Mouse (Mus musculus): Measurements from ENCODE around the gene Trp73. TPM values are rescaled to one million over a fixed set of nuclear protein-coding genes. Genes with fewer than 3 reads are reported as not detected.

The Trp73 gene
- polyA plus RNA-seq, 1 experiment from 2014 or later, result 5.7 TPM

DNA sequence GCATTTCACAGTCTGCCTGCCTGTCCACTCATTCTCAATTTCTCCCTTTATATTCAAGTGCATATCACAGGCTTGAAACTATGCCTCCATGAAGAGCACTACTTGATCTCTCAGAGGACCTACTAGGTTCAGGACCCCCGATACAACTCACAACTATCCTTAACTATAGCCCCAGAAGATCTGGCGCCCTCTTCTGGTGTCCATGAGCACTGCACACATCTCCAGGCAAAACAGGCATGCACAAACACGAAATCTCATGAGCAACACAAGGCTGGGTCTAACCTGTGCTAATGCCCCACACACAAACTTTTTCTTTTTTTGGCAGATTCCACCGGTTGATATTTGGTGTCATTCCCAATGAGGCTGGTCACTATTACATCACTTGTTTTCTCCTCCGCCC lies 94.2 kb downstream of the Trp73 start:
- H3K4me1 ChIP-seq (replicated peaks; ENCODE audit: control insufficient read depth, insufficient read depth, low read length), result no peaks in the 10 kb centered on the region
- H3K4me3 ChIP-seq (replicated peaks; ENCODE audit: low read length), result no peak overlapping the region
- WGBS, result 69% methylated on average over 5 of the region's 5 CpGs
- no peak overlapping the region for H3K27ac ChIP-seq (ENCODE audit: low read length)
- no peaks in the 10 kb centered on the region for H3K9me3 ChIP-seq (ENCODE audit: control insufficient read depth, low read length)
- H3K9ac ChIP-seq (replicated peaks; ENCODE audit: low read depth, low read length), result no peak overlapping the region
- no peaks in the 10 kb centered on the region for H3K36me3 ChIP-seq (ENCODE audit: control insufficient read depth, insufficient read depth)
- H3K4me2 ChIP-seq (ENCODE audit: low read length), result no peak overlapping the region
- no peak for ATAC-seq
- H3K27me3 ChIP-seq (replicated peaks; ENCODE audit: control insufficient read depth, insufficient read depth, low read length), result no peaks in the 10 kb centered on the region

DNA sequence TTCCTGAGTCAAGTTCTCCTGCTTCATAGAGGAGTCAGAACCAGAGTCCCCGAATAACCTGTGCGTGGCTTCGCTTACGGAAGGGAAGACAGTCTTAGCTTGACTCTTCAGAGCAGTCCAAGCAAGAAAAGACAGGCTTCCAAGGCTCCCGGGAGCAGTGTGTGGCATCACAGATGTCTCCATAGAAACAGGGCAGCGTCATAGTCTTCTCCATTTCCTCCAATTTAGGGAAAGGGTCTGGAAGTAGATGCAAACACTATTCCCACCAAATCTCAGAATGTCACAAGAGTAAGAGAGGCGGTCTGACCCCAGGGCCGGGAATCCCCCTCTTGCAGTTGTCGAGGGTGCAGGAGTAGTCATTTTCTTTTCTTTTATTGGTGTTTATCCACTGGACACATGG lies 97.4 kb downstream of the Trp73 start, which contains the start of gene Ccdc27:
TSS of gene Ccdc27 (minus strand) at position 101 of the 400 bp plus-strand sequence.
- H3K4me2 ChIP-seq (ENCODE audit: low read length), result no peak within 1 kb of the TSS
- no peaks in the 10 kb centered on the region for H3K9me3 ChIP-seq (ENCODE audit: control insufficient read depth, low read length)
- no peak for ATAC-seq
- no peaks in the 10 kb centered on the region for H3K4me1 ChIP-seq (replicated peaks; ENCODE audit: control insufficient read depth, insufficient read depth, low read length)
- WGBS, result 84% methylated on average over 9 of the region's 9 CpGs
- H3K9ac ChIP-seq (replicated peaks; ENCODE audit: low read depth, low read length), result no peak within 1 kb of the TSS
- H3K27ac ChIP-seq (ENCODE audit: low read length), result no peak within 1 kb of the TSS
- no peaks in the 10 kb centered on the region for H3K36me3 ChIP-seq (ENCODE audit: control insufficient read depth, insufficient read depth)
- no peak within 1 kb of the TSS for H3K4me3 ChIP-seq (replicated peaks; ENCODE audit: low read length)
- H3K27me3 ChIP-seq (replicated peaks; ENCODE audit: control insufficient read depth, insufficient read depth, low read length), result no peaks in the 10 kb centered on the region

DNA sequence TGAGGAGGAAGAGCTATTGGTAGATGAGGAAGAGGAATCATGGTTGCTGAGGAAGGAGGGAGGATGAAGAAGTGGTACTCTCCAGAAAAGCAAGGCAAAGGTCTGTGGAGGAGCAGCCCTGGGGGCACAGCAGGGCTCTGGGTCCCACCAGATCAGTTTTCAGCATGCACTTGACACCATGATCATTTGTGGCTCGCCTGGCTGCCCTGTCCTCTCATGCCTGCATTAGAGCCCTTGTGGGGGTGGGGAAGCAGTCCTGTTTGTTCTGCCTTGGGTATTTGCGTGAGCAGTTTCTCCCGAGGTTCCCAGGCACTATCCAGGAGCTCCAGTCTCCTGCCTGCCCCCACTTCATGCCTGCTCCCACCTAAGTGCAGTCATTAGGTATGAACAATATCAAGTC lies 102.9 kb downstream of the Trp73 start:
- no peak for ATAC-seq
- 53% methylated on average over 3 of the region's 3 CpGs for WGBS
- no peak overlapping the region for H3K4me2 ChIP-seq (ENCODE audit: low read length)
- H3K4me1 ChIP-seq (replicated peaks; ENCODE audit: control insufficient read depth, insufficient read depth, low read length), result no peaks in the 10 kb centered on the region
- no peaks in the 10 kb centered on the region for H3K27me3 ChIP-seq (replicated peaks; ENCODE audit: control insufficient read depth, insufficient read depth, low read length)
- H3K27ac ChIP-seq (ENCODE audit: low read length), result no peak overlapping the region
- H3K9me3 ChIP-seq (ENCODE audit: control insufficient read depth, low read length), result no peaks in the 10 kb centered on the region
- H3K9ac ChIP-seq (replicated peaks; ENCODE audit: low read depth, low read length), result no peak overlapping the region
- no peaks in the 10 kb centered on the region for H3K36me3 ChIP-seq (ENCODE audit: control insufficient read depth, insufficient read depth)
- H3K4me3 ChIP-seq (replicated peaks; ENCODE audit: low read length), result no peak overlapping the region

DNA sequence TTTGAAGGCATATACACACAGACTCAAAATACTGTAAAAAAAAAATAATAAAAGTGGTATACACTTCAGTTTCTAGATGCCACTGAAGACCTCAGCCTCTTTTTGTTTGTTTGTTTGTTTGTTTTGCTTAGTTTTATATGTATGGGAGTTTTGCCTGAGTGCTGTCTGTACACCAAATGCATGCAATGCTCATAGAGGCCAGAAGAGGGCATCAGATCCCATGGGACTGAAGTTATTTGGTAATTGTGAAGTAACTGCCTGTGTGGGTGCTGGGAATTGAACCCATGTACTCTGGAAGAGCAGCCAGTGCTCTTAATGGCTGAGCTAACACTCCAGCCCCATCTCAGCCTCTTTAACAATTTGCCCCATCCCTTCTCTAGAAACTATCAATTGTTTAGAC lies 111.4 kb downstream of the Trp73 start:
- H3K9me3 ChIP-seq (ENCODE audit: control insufficient read depth, low read length), result no peaks in the 10 kb centered on the region
- no peak overlapping the region for H3K27ac ChIP-seq (ENCODE audit: low read length)
- no peak overlapping the region for H3K4me3 ChIP-seq (replicated peaks; ENCODE audit: low read length)
- no peaks in the 10 kb centered on the region for H3K36me3 ChIP-seq (ENCODE audit: control insufficient read depth, insufficient read depth)
- H3K4me2 ChIP-seq (ENCODE audit: low read length), result no peak overlapping the region
- H3K9ac ChIP-seq (replicated peaks; ENCODE audit: low read depth, low read length), result no peak overlapping the region
- peaks cover 7% of the 10 kb centered on the region for H3K4me1 ChIP-seq (replicated peaks; ENCODE audit: control insufficient read depth, insufficient read depth, low read length)
- ATAC-seq, result no peak
- peaks cover 16% of the 10 kb centered on the region for H3K27me3 ChIP-seq (replicated peaks; ENCODE audit: control insufficient read depth, insufficient read depth, low read length)

DNA sequence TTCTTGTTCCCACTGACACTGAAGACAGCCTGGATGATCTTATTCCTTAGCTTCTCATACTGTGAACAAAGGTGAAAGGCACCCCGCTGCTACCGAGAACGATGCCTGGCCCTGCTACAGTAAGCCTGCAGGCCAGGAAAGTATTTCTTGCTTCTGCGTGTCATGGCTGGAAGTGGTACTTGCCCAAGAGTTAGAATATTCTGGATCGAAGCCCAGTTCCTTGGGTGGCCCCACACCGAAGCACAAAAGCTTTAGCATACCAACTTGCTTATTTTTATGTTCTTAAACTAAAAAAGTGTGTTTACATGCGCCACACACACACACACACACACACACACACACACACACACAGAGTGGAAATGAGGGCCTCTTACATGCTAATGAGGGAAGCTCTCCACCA lies 111.9 kb downstream of the Trp73 start:
- H3K9me3 ChIP-seq (ENCODE audit: control insufficient read depth, low read length), result no peaks in the 10 kb centered on the region
- no peaks in the 10 kb centered on the region for H3K36me3 ChIP-seq (ENCODE audit: control insufficient read depth, insufficient read depth)
- 69% methylated on average over 7 of the region's 7 CpGs for WGBS
- no peak overlapping the region for H3K27ac ChIP-seq (ENCODE audit: low read length)
- no peak overlapping the region for H3K4me2 ChIP-seq (ENCODE audit: low read length)
- no peak for ATAC-seq
- no peak overlapping the region for H3K9ac ChIP-seq (replicated peaks; ENCODE audit: low read depth, low read length)
- no peak overlapping the region for H3K4me3 ChIP-seq (replicated peaks; ENCODE audit: low read length)
- H3K4me1 ChIP-seq (replicated peaks; ENCODE audit: control insufficient read depth, insufficient read depth, low read length), result peaks cover 7% of the 10 kb centered on the region
- peaks cover 16% of the 10 kb centered on the region for H3K27me3 ChIP-seq (replicated peaks; ENCODE audit: control insufficient read depth, insufficient read depth, low read length)

DNA sequence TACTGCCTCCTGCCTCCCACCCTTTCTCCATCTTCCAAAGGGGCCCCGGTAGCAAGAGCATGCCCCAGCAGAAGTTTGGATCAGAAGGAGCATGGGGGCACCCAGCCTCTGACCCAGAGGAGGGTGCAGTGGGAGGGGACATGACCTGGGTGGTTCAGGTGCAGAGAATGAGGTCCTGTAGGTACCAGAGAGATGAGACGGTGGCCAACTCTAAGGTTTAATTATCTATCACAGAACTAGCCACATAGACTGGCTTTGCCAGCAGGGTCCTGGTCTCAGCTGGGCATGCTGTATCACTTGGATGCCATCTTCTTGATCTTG lies 113.6 kb downstream of the Trp73 start:
- no peak overlapping the region for H3K9ac ChIP-seq (replicated peaks; ENCODE audit: low read depth, low read length)
- no peak overlapping the region; the same call in 1 of the 2 replicates for H3K4me3 ChIP-seq (replicated peaks; ENCODE audit: low read length)
- no peaks in the 10 kb centered on the region for H3K9me3 ChIP-seq (ENCODE audit: control insufficient read depth, low read length)
- H3K4me2 ChIP-seq (ENCODE audit: low read length), result 0 out of 2 replicates have a peak overlapping the region, but pooled peaks have one; percentile 42
- no peak overlapping the region for H3K27ac ChIP-seq (ENCODE audit: low read length)
- peaks cover 8% of the 10 kb centered on the region; the same call in 1 of the 2 replicates for H3K36me3 ChIP-seq (ENCODE audit: control insufficient read depth, insufficient read depth)
- H3K27me3 ChIP-seq (replicated peaks; ENCODE audit: control insufficient read depth, insufficient read depth, low read length), result peaks cover 16% of the 10 kb centered on the region
- no peak for ATAC-seq
- peaks cover 7% of the 10 kb centered on the region for H3K4me1 ChIP-seq (replicated peaks; ENCODE audit: control insufficient read depth, insufficient read depth, low read length)
- 26% methylated on average over 2 of the region's 2 CpGs for WGBS

DNA sequence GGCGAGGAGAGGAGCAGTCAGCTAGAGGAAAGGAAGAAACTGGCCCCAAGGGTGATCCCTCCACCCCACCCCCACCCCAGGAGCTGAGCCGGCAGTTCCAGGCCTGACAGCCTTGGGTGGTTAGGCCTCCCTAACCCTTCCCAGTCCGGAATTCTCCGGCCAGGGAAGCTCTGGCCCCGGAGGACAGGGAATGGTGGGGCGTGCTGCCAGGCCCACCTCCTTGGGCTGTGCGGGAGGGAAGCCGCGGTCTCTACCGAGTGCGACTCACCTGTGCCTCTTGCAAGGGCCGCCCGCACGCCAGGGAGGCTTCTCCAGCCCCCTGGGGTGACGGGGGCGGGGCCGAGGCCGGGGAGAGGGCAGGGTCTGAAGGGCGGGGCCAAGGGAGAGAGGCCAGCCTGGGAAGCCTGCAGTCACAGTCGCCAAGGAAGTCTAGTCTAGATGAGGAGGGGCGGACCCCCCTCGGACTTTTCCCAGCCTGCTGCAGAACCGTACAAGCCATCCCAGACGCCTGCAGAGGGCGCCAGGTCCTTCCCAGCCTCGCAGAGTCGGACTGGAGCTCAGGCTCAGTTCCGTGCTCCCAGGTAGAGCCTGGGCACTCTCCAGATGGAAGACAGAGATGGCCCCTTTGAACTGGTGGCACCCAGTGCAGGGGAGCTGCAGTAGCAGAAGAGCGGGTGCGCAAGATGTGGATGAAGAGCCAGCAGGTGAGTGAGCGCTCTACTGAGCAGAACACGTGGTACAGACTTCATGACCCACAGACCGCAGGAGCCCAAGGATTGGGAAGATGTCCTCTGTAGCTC lies 114.2 kb downstream of the Trp73 start, which contains the start of gene Smim1:
TSS of gene Smim1 (minus strand) at position 590 of the 800 bp plus-strand sequence.
- peaks cover 9% of the 10 kb centered on the region; the same call in 1 of the 2 replicates for H3K36me3 ChIP-seq (ENCODE audit: control insufficient read depth, insufficient read depth)
- peak; percentile 41 for ATAC-seq
- peak within 1 kb of the TSS; percentile 42 for H3K4me2 ChIP-seq (ENCODE audit: low read length)
- WGBS, result 1% methylated on average over 33 of the region's 33 CpGs
- H3K4me1 ChIP-seq (replicated peaks; ENCODE audit: control insufficient read depth, insufficient read depth, low read length), result peaks cover 7% of the 10 kb centered on the region
- H3K27me3 ChIP-seq (replicated peaks; ENCODE audit: control insufficient read depth, insufficient read depth, low read length), result peaks cover 16% of the 10 kb centered on the region
- H3K27ac ChIP-seq (ENCODE audit: low read length), result no peak within 1 kb of the TSS
- no peaks in the 10 kb centered on the region for H3K9me3 ChIP-seq (ENCODE audit: control insufficient read depth, low read length)
- H3K4me3 ChIP-seq (replicated peaks; ENCODE audit: low read length), result peak within 1 kb of the TSS; percentile 18
- H3K9ac ChIP-seq (replicated peaks; ENCODE audit: low read depth, low read length), result no peak within 1 kb of the TSS; the same call in 1 of the 2 replicates

DNA sequence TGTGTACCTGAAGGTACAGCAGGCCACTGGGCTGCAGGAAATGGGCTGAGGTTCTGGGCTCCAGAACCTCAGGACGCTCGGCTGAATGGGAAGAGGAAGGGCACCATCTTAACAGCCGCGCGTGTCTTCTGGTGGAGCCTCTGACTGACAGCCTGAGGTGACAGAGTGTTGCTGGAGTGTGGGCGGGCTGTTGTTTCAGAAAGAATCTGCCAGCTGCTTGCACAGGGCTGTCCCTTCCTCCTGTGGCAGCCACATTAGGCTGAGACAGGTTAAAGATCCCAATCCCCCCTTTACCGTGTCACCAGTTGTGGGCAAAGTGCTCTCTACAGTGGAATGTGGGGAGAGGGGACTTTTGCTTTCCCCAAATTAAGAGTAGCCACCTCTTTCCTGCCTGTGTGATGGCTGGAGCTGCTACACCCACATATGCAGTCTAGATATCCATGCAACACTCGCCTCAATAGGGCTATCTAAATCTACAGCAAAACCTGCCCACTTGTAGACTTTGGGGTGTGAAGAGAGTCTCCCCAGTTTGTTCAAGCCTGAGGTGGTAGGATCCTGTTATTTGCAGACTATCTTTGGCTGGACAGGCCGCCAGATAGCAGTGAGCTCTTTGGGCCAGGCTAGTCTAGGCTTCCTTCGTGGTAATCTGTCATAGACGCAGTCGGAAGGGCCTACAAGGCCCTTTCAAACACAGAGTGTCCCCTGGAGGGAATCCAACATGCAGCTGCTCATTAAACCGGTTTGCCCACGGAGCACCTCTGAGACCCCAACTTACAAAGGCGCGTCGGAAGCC lies 115.1 kb downstream of the Trp73 start:
- ATAC-seq, result no peak
- Histone ChIP-seq H3K9ac (replicated peaks; ENCODE audit: low read depth, low read length) (no peak overlapping the region), H3K36me3 (ENCODE audit: control insufficient read depth, insufficient read depth) (peaks cover 14% of the 10 kb centered on the region; the same call in 1 of the 2 replicates), H3K27me3 (replicated peaks; ENCODE audit: control insufficient read depth, insufficient read depth, low read length) (peaks cover 16% of the 10 kb centered on the region), H3K27ac (ENCODE audit: low read length) (no peak overlapping the region), H3K9me3 (ENCODE audit: control insufficient read depth, low read length) (no peaks in the 10 kb centered on the region), H3K4me2 (ENCODE audit: low read length) (no peak overlapping the region), H3K4me1 (replicated peaks; ENCODE audit: control insufficient read depth, insufficient read depth, low read length) (peaks cover 7% of the 10 kb centered on the region), H3K4me3 (replicated peaks; ENCODE audit: low read length) (no peak overlapping the region)
- 37% methylated on average over 17 of the region's 17 CpGs for WGBS

DNA sequence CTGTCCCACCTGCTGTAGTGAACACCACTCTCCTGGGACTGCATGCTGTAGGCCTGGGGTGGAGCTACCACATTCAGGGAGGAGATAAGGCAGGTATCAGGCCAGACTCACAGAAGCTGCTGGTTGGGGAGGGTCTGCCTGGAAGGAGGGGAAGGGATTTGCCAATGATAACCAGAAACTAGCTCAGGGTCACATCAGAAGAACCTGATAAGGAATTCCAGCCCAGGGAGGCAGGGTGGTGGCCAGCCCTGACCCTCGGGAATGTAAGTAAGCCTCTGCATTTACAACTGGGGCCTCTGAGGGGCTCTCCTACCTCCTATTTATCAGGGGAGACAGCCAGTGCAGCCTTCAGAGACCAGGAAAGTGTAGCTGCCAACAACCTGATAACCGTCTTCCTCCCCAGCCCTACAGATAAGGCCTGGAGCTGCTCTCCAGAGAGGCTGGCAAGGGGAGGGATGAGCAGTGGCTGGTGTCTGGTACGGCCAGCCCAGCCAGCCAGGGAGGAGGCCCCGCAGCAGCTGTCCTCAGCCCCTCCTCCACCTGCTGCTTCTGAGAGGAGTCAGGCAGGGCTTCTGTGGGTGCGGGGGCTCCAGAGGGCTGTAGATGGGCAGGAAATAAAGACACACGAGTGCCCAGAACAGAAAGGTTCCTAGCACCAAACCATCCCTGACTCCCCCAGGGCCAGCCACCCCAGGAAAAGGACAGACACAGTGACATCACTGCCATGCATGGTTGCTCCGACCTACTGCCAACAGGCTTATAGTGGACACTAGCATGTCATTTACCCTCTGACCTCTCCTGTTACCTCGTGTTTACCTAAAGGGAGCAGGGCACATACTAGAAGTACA lies 116.0 kb downstream of the Trp73 start:
- H3K4me3 ChIP-seq (replicated peaks; ENCODE audit: low read length), result no peak overlapping the region
- H3K27ac ChIP-seq (ENCODE audit: low read length), result no peak overlapping the region
- 30% methylated on average over 8 of the region's 8 CpGs for WGBS
- peaks cover 7% of the 10 kb centered on the region for H3K4me1 ChIP-seq (replicated peaks; ENCODE audit: control insufficient read depth, insufficient read depth, low read length)
- no peak overlapping the region for H3K9ac ChIP-seq (replicated peaks; ENCODE audit: low read depth, low read length)
- peaks cover 20% of the 10 kb centered on the region for H3K36me3 ChIP-seq (ENCODE audit: control insufficient read depth, insufficient read depth)
- H3K27me3 ChIP-seq (replicated peaks; ENCODE audit: control insufficient read depth, insufficient read depth, low read length), result peaks cover 16% of the 10 kb centered on the region
- no peak overlapping the region for H3K4me2 ChIP-seq (ENCODE audit: low read length)
- no peak for ATAC-seq
- H3K9me3 ChIP-seq (ENCODE audit: control insufficient read depth, low read length), result no peaks in the 10 kb centered on the region

Measured in forebrain, embryonic 16.5 days (tissue).